Mouse (Mus musculus) A20 (cell line): ENCODE measurements around the gene Poldip3.
A peak's percentile ranks its signal among the peaks of the same experiment; 100 is the strongest.

Source experiments
- DNase-seq: peaks from one replicate; pipeline ENCODE4 v3.0.0-alpha.2; 2011; ENCODE audit warnings: low read depth, low spot score

Gene Poldip3

GRCm38 (mm10) chr15:83149196-83150072 is at the start of gene Poldip3:
Gene Poldip3, minus strand, starts transcription at chr15:83149384.
- peak; percentile 99 for DNase-seq

GRCm38 (mm10) chr15:83193413-83193812 is 44.2 kb upstream of the Poldip3 start:
- no peak for DNase-seq

GRCm38 (mm10) chr15:83182351-83182750 is 33.2 kb upstream of the Poldip3 start:
- no peak for DNase-seq

- DNase-seq: no peak
Observed at GRCm38 (mm10) chr15:83181800-83182330, 32.7 kb upstream of the Poldip3 start.

GRCm38 (mm10) chr15:83180004-83180403 is 30.8 kb upstream of the Poldip3 start:
- DNase-seq: no peak

- no peak for DNase-seq
Observed at GRCm38 (mm10) chr15:83176653-83177052, 27.5 kb upstream of the Poldip3 start.

GRCm38 (mm10) chr15:83173914-83174884 is 25.0 kb upstream of the Poldip3 start:
- no peak for DNase-seq

- no peak for DNase-seq
Observed at GRCm38 (mm10) chr15:83172492-83173429, 23.6 kb upstream of the Poldip3 start, which contains the start of gene Cyb5r3. Gene Cyb5r3, minus strand, starts transcription at chr15:83172592.

GRCm38 (mm10) chr15:83171712-83172481 is 22.7 kb upstream of the Poldip3 start:
- DNase-seq: peak; percentile 98

- no peak for DNase-seq
Observed at GRCm38 (mm10) chr15:83170956-83171659, 21.9 kb upstream of the Poldip3 start.

- no peak for DNase-seq
Observed at GRCm38 (mm10) chr15:83169772-83170722, 20.9 kb upstream of the Poldip3 start.

GRCm38 (mm10) chr15:83168875-83169771 is 19.9 kb upstream of the Poldip3 start:
- DNase-seq: no peak

- DNase-seq: no peak
Observed at GRCm38 (mm10) chr15:83168311-83168710, 19.1 kb upstream of the Poldip3 start.

- DNase-seq: no peak
Observed at GRCm38 (mm10) chr15:83167550-83168065, 18.4 kb upstream of the Poldip3 start.

GRCm38 (mm10) chr15:83167126-83167525 is 17.9 kb upstream of the Poldip3 start:
- no peak for DNase-seq

GRCm38 (mm10) chr15:83166642-83167041 is 17.5 kb upstream of the Poldip3 start:
- no peak for DNase-seq
